Mouse (Mus musculus) heart, postnatal 25 days (tissue): ENCODE data around the gene 3425401B19Rik. TPM values are rescaled to one million over a fixed set of nuclear protein-coding genes. Genes with fewer than 3 reads are reported as not detected.
A peak's percentile ranks its signal among the peaks of the same experiment; 100 is the strongest.

Source experiments
- DNase-seq: peaks from one replicate; pipeline ENCODE4 v3.0.0; 2022; ENCODE audit warnings: low spot score
- intact Hi-C: fragments of 180-260 bp; cut with DNase I; formaldehyde crosslinking; loops from one replicate; pipeline ENCODE4 v1.15.1; 2025
- total RNA-seq, 2 experiments: library from RNA; stranded (reverse); gene quantifications; 2 replicates each; pipeline ENCODE4 v1.2.3; 2021

3425401B19Rik gene
- 100 to 1,000 TPM; 106 to 121 TPM for total RNA-seq

DNA sequence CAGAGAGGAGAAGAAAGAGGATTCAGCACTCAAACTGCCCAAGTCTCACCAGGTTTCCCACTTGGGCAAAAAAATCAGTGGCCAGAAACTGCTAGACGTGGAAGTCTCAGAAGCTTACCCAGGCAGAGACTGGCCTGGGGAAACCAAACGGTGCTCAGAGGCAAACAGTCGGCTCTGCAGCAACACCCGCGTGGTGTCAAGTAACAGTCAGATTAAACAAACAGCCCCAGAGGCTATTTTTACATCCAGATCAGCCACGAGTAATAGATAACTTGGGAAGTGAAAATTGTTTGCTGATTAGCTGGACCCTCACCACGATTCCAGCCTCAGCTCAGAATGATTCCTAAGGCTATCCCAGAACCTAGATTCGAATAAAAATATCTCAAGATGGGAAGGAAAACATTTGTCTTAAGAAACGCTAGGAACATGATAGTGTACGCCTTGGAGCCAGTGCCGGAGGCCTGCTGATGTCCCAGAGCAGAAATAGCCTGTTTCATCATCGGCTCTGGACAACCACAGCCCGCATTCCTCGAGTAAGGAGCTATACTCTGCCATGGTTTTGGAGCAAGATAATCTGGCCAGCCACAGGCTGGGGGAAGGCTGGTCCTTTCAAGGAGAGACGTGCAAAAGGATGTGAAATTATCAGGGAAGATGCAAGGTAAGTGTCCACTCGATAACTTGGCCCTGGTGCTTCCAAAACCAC is at the start of gene 3425401B19Rik:
Gene 3425401B19Rik, minus strand, starts transcription at position 170 of the 703 bp plus-strand sequence.
- intact Hi-C loops, result no loop called here
- peak; percentile 17 for DNase-seq

DNA sequence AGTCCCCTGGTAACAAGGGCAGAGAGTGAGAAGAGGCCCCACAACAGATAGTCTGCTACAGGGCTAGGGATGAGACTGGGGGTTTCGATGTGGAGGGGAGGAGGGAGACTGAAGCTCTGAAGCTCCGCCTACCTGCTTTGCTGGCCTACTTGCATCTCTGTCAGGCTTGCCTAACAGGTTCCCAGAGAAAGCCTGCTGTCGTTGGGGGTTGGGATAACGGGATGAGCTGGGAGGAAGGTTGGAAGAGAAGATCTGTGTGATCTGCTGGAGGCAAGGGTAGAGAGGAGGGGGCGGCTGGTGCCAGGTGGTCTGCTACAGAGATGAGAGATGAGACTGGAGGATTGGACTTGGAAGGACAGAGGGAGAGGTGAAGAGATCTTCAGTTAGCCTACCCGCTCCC is 47.9 kb upstream of the 3425401B19Rik start:
- DNase-seq, result no peak
- intact Hi-C loops, result no loop called here

DNA sequence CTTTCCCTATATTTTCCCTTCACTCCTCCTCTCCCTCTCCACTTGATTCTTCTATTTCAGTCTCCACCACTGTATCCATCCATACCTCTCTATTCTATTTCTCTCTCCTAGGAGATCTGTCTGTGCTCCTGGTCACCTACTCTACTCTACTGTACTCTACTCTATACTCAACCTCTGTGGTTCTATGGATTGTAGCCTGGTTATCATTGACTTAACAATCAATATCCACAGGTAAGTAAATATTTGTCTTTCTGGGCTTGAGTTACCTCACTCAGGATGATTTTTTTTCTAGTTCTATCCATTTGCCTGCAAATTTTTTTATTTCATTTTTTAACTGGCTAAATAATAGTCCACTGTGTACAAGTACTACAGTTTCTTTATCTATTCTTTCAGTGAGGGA is 41.8 kb upstream of the 3425401B19Rik start:
- DNase-seq, result no peak
- intact Hi-C loops, result no loop called here

DNA sequence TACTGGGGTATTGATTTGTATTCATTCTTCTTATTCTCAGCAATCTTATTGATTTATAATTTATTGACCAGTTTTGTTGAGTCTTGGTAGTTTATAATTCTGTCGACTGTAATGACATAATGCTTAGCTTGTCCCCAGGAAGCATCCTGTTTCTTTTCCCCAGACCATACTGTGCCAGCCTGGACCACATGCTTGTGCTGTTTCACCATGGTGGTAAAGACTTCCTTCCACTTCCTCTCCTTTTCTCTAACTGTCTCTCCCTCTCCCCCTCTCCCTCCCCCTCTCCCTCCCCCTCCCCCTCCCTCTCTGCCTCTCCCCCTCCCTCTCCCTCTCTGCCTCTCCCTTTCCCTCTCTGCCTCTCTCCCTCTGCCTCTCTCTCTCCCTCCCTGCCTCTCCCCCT is 36.4 kb upstream of the 3425401B19Rik start:
- DNase-seq, result no peak
- intact Hi-C loops, result no loop called here

DNA sequence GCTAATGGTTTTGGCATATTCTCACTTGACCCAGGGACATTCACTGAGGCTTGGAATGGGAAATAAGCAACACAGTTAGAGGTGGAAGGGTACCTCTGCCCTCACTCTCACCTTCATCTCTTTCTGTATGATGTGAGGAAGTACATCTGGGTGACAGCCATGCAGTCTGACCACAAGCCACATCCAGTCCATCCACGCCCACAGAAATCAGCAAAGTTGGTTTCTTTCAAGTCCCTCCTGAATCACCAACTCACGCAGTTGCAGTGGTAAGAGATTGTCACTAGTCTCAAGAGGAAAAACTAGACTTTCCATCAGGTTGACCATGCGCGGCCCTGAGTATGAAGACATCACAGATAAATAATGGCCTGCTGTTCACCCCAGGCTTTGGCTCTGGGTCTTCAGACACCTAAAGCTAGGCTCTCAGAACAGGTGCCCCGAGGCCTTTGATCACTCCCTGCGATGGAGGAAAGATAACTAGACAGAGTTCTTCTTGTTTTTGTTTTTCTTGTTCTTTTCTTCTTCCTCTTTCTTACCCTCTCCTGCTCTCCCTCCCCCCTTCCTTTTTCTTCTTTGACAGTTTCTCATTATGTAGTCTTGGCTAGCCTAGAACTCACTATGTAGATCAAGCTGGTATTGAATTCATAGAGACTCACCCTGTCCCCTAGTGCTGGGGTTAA is 31.8 kb upstream of the 3425401B19Rik start:
- DNase-seq, result no peak
- intact Hi-C loops, result loop anchor here (5.0 kb wide), 1 partner anchor 110 kb away; no protein-coding TSS in a partner anchor

DNA sequence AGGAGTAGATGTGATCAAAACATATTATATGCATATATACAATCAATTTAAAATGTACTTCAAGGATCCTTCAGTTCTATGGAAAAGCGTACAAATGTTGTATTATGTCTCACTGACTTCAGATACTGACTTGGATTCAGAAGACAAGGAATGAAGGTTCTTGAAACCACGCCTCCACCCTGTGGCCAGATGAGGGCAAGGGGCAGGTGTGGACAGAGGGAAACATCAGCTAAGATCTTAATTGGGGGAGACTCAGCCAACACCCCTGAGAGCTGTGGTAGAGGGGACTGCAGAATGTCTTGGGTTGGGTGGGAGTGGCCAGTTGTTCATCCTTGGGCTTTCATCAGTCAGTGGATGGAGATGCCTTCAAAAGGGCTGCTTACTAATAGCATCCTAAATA is 30.4 kb upstream of the 3425401B19Rik start:
- intact Hi-C loops, result loop anchor here (5.0 kb wide), 1 partner anchor 108 kb away; no protein-coding TSS in a partner anchor
- no peak for DNase-seq

DNA sequence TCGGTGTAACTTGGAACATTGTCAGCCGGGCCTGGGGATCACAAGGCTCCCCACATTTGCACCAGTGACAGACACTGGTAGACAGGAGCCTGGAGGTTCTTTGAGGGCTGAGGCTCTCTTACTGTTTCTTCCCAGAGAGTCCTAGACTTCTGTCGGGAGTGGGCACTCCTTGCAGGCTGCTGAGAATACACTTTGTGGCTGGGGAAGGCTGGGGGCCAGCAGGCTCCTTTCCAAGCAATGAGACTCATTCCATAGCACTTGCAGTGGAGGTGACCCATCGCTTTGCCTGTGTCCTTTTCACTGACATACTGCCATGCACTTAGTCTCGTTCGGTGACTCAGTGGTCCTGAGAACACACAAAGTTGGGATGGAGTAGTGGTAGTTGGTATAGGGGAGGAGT is 30.0 kb upstream of the 3425401B19Rik start:
- no peak for DNase-seq
- intact Hi-C loops, result loop anchor here (5.0 kb wide), 1 partner anchor 108 kb away; no protein-coding TSS in a partner anchor

DNA sequence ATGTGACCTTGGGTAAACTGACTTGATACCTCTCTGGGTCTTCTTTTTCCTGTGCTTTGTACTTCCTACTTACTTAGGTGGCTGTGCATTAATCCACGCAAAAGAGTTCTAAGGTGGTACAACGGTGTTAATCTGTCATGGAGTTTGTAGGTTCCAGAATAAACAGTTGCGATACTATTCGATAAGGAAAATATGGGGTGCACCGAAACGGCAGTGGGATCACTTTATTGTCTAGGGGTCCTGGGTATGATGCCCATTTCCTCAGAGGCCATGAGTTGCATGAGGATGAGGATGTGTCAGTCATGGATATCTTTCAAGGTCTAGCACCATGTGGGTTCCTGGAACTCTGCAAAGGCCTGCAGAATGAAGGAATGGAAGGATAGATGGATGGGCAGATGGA is 24.8 kb upstream of the 3425401B19Rik start:
- DNase-seq, result no peak
- intact Hi-C loops, result no loop called here

DNA sequence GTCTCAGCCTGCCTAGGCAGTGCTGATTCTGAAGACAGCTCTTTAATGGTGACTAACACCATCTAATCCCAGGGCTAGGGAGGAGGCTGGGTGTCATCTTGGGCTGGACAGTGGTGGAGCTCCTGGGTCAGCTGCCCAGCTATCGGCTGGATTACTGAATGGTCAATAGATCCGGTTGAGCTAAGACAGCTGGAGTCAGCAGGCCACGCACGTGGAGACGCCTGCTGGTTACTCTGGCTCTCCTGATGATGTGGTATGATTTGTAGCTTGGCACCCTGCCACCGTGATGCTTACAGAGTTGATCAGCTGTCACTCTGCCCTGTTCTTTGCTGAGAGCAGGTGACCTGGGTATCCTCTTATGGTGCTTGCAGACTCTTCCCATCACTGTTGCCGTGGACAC is 23.7 kb upstream of the 3425401B19Rik start:
- DNase-seq, result no peak
- intact Hi-C loops, result no loop called here

DNA sequence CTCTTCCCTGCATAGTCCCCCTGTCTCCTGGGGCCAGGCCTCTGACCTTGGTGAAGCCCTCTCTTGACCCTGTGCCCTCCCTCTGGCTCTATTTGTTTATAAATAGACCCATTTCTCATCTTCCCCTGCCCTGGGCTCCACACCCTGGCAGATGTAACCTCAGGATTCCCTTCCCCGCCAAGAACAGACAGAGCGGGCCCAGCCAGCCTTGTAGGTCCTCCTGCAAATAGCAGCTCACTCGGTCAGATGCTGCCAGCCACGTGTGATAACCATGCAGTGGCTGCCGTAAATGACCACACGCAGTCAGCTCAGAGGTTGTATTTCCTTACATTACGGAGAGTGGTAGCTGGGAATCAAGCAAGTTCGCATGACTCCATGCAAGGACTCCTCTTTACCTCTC is 22.8 kb upstream of the 3425401B19Rik start:
- intact Hi-C loops, result no loop called here
- no peak for DNase-seq

DNA sequence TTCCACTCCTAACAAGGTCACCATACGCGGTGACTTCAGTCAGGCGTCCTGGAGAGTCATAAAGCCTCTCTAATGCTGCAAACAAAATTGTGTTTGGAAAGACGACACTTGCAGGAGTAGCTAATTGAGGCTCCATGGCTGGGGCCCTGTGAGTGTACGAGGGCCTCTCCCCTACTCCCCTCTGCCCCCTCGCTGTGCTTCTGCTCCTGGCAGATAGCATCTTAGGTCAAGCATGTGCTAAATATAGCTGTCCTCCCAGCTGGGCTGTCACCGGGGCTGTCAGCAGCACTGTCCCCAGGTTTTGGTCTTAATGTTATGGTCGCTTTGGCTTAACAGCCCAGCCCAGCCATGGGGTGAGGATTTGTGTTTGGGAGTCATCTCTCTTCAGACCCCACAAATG is 15.9 kb upstream of the 3425401B19Rik start:
- DNase-seq, result no peak
- intact Hi-C loops, result no loop called here

DNA sequence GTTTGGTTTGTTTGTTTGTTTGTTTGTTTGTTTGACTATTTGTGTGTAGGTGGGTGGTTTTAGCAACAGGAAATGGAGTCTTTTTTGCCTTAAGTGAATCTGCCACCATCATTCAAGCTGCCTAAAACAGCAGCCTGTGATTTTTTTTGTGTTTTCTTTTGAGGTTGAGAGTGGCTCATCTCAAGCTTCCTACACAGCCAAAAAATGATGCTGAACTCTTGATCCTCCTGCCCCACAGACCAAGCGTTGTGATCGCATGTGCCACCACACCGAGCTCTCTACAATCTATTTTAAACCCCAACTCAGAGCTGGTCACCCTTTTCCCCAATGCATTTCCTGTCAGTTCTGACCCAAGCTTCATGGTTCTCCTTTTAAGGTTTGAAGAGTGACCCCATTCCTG is 13.5 kb upstream of the 3425401B19Rik start:
- intact Hi-C loops, result no loop called here
- DNase-seq, result no peak

DNA sequence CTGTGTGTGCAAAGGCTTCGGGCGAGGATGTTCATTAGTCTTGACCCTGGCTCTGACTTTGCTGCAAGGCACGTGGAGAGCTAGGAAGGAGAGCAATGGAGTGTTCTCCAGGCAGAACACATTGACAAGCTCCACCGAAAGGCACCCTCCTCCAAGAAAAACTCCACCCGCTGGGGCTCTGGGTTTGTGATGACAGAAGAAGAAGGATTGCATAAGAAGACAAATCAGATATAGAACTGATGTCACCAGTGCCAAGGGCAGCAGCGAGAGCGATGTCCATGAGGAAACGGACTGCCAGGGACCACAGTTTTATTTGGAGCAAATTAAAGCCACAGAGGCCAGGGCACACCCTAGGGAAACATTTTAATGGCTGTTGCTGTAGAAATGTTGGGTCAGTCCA is 12.7 kb upstream of the 3425401B19Rik start:
- DNase-seq, result peak; percentile 14
- intact Hi-C loops, result no loop called here

DNA sequence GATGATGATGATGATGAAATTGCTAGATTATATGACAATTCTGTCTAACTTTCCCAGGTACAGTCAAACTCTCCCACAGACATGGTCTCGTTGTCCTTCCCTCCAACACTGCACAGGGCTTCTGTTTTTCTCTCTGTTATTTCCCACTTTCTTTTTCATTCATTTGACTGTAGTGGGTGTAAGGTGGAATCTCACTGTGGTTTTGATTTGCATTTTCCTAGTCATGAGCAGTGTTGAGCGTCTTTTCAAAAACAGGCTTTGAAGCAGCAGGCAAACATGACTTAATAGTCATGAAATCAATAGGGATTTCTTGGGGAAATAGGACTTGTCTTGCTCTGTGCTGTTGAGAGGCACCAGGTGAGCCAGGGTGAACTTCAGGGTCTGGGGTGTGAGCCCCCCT is 11.3 kb upstream of the 3425401B19Rik start:
- intact Hi-C loops, result no loop called here
- DNase-seq, result no peak

DNA sequence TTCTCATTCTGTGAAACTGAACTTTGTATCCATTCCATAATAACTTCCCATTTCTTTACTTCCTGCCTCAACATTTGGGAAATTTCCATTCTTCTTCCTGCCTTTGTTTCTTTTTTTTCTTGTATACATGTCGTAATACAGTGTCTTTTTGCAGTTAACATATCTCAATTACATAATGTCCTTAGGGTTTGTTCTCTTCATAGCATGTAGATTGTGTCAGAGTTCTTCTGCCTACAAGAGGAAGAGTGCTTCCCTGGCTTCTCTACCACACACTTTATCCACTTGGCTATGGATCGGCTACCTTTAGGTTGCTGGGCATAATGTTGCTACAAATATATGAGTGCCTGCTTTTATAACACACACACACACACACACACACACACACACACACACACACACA is 10.8 kb upstream of the 3425401B19Rik start:
- intact Hi-C loops, result no loop called here
- DNase-seq, result no peak

DNA sequence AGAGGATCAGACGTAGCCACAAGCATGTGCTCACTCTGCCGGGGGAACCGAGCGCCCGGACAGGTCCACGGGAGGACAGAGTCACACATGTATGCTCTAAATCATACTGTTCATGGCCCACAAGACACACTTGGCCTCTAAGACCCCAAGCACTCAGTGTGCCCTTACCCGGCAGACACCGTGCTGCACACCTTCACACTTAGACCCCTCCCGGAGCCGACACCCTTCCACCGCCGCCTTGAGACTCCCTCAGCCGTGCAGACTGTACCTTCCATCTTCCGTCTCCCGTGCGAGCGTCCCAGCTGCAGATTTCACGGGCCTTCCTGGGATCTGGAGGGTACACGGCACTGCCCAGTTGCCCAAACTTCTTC is 373 bp downstream of the 3425401B19Rik start:
- DNase-seq, result no peak
- intact Hi-C loops, result no loop called here

DNA sequence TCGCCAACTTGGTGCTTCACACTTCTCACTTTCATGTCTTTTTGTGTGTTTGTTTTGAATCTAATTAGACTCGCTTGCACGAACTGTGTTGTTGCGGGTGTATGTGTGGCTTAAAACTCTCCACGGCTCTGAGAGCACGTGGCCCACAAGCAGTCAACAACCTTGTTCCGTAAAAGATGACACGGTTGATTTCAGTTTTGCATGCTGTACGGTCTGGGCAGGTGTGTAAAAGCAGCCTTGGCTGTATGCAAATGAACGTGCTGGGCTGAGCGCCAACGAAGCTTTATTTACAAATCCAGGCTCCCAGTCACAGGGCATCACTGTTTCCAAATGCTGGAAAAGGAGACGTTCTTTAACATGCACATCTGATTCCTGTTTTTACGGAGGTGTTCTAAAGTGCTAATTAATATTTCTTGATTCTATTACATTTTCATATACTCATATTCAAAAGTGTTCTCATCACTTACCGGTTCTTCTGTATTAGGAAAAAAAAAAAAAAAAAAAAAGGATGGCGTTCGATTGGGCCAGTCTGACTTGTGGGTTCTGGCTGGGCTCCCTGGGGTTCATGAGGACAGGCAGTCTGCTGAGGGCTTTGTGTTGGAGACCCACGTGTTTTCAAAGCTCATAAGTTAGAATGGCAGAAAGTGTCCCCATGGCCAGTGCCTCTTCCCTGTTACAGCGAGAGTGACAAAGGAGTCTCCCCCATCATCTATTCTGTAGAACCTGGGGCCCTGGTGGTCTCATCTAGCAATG is 935 bp downstream of the 3425401B19Rik start:
- intact Hi-C loops, result no loop called here
- no peak for DNase-seq

DNA sequence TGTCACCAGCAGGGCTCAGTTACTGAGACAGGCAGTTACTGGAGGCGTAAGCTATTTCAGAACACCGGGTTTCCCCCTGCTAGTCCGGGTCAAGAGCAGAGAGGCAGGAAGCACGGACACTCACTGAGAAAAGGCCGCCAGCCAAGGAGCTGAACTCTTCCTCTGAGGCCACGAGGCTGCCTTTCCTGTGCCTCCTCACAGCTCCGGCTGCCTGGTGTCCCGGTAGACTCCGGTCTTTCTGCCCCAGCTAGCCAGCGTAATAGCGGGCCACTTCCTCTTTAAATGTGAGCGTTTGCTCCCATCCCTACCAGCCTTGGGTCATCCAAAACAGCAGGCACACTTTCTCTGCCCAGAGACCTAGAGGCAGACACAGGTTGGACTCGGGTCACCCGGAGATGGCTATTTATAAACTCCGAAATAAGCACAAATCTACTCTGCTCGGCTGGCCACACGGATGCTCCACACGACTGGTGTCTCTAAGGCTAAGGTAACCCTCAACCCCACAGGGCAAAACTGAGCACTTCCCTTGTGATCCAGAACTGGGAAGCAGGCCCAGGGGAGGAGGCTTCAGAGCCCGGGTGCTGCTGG is 1.7 kb downstream of the 3425401B19Rik start:
- intact Hi-C loops, result no loop called here

DNA sequence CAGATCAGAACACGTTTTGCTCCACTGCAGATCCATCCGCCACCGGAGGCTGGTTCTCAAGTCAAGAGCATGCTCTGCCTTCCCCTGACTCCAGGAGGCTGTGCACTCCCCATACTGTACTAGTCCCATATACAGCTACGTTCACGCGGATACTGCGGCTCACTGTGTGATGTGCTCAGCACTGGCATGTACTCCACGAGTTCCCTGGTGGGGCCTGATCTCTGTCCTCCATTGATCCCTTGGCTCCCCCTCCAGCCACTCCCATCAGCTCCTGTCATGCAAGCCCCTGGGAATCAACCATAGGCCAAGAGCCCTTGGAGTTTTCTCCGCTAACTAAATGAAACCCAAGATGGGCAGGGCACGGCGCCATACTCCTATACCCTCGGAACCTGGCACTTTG is 2.6 kb downstream of the 3425401B19Rik start:
- no peak for DNase-seq
- intact Hi-C loops, result no loop called here

More for the DNA sequence above, 1.7 kb downstream of the 3425401B19Rik start:
- peak; percentile 28 for DNase-seq

DNA sequence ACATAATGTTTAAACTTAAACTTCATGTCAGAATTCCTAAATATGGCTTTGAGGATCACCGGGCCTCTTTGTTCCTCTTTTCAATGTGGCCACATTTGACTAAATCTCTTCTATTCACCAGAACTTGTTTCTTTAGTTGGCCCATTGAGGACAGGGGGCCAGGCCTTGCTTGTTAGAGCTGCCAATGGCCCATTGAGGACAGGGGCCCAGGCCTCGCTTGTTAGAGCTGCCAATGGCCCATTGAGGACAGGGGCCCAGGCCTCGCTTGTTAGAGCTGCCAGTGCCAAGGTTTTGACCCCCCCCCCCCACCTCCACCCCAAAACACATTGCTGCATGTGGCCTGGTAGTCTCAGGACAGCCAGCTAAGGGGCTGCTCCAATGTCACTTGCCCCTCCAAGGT is 3.5 kb downstream of the 3425401B19Rik start:
- intact Hi-C loops, result no loop called here

DNA sequence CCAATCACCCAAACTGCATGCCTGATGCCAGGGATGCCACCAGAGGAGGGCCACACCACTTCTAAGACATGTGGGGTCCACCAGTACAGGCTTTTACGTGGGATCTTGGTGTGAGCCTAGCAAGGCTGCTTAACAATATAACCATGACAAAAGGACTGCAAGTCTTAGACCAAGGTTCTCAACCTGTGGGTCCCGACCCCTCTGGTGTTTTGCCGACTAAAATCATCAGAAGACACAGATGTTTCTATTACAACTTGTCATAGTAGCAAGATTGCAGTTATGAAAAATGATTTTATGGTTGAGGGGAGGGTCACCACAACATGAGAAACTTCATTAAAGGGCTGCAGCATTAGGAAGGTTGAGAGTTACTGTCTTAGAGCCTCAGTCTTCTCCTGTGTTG is 6.5 kb downstream of the 3425401B19Rik start:
- no peak for DNase-seq
- intact Hi-C loops, result no loop called here

More for the DNA sequence above, 3.5 kb downstream of the 3425401B19Rik start:
- DNase-seq, result no peak
